Comparison of ENCODE assay signal across 10 mouse cellular contexts in the genomic region with DNA sequence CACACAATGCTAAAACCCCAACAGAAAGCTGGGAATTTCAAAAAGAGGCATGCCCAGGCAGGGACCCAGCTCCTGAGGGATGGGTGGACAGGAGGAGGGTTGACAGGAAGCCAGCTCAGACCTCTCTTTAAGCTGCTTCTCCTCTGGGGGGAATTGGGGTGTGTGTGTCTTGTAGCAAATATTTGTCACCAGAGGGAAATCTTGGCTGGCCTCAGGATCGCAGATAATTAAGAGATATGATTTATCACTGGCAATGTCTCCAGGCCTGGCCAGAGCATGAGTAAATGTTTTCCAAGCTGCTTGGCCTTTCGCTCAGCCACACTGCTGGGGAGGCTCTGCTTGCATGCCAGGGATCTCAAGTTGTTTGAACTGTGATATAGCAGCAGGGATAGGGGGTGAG.
DNase-seq lines count a peak whose midpoint lies in the region; ATAC-seq and TF ChIP-seq lines count a peak whose summit lies in the region.
"Had no signal": no experiment of that assay in that cellular context is flagged by ENCODE, and none has a peak within 500 bp of the region (broad histone marks: within the 10 kb centered on the region; RNA-seq: fewer than 3 reads in every experiment).

No protein-coding gene starts in this region.

- no peak overlapping the region for H3K9ac ChIP-seq in hindbrain, postnatal 0 days (replicated peaks; ENCODE audit: low read length)
- H3K9ac ChIP-seq in hindbrain, embryonic 11.5 days (ENCODE audit: low read depth, low read length), result no peak overlapping the region
- no peak overlapping the region for H3K9ac ChIP-seq in lung, embryonic 15.5 days
- H3K9ac ChIP-seq: heart, embryonic 15.5 days; midbrain, embryonic 12.5 days had no signal

- peak; percentile 30 for ATAC-seq in hindbrain, postnatal 0 days
- no peak for ATAC-seq in hindbrain, embryonic 11.5 days (ENCODE audit: low FRiP score)
- ATAC-seq in lung, embryonic 15.5 days (ENCODE audit: borderline replicate concordance, extremely low read depth, low FRiP score, low TSS enrichment), result peak; percentile 93
- ATAC-seq in erythroid progenitor cell, adult 5-6 weeks (replicated peaks; ENCODE audit: low FRiP score, poor library complexity, severe bottlenecking), result no peak

- H3K27me3 ChIP-seq in hindbrain, postnatal 0 days (ENCODE audit: insufficient read depth, low read length), result no peaks in the 10 kb centered on the region
- H3K27me3 ChIP-seq in hindbrain, embryonic 11.5 days (ENCODE audit: control insufficient read depth, insufficient read depth, low read length), result no peaks in the 10 kb centered on the region
- H3K27me3 ChIP-seq in lung, embryonic 15.5 days, result peaks cover 9% of the 10 kb centered on the region; the same call in 1 of the 2 replicates
- H3K27me3 ChIP-seq: midbrain, embryonic 12.5 days had no signal

- 55% methylated on average over 2 of the region's 2 CpGs for WGBS in hindbrain, postnatal 0 days
- WGBS in hindbrain, embryonic 11.5 days, result 74% methylated on average over 2 of the region's 2 CpGs
- 15% methylated on average over 2 of the region's 2 CpGs for WGBS in lung, embryonic 15.5 days

- DNase-seq in hindbrain, postnatal 0 days (ENCODE audit: low spot score), result peak; percentile 40
- no peak for DNase-seq in hindbrain, embryonic 11.5 days (ENCODE audit: low spot score)
- peak; percentile 13 for DNase-seq in R1 (ENCODE audit: low read depth, low spot score)
- DNase-seq in gastrocnemius, postnatal 10 days, result peak; percentile 18
- no peak for DNase-seq in layer of hippocampus, postnatal 14 days (ENCODE audit: low spot score in 2 of 2)
- no peak for DNase-seq in thymus, postnatal 0 days (ENCODE audit: low spot score)

- H3K36me3 ChIP-seq in hindbrain, postnatal 0 days (ENCODE audit: insufficient read depth, low read length), result no peaks in the 10 kb centered on the region
- no peaks in the 10 kb centered on the region for H3K36me3 ChIP-seq in hindbrain, embryonic 11.5 days (ENCODE audit: control insufficient read depth, insufficient read depth, low read length)
- no peaks in the 10 kb centered on the region for H3K36me3 ChIP-seq in lung, embryonic 15.5 days
- H3K36me3 ChIP-seq: heart, embryonic 15.5 days; midbrain, embryonic 12.5 days had no signal

- H3K4me1 ChIP-seq in hindbrain, postnatal 0 days (ENCODE audit: insufficient read depth, low read length), result no peaks in the 10 kb centered on the region
- no peaks in the 10 kb centered on the region for H3K4me1 ChIP-seq in hindbrain, embryonic 11.5 days (replicated peaks; ENCODE audit: control insufficient read depth, insufficient read depth, low read length)
- peaks cover 23% of the 10 kb centered on the region for H3K4me1 ChIP-seq in lung, embryonic 15.5 days
- H3K4me1 ChIP-seq: midbrain, embryonic 12.5 days had no signal

- TF ChIP-seq CTCF in hindbrain, postnatal 0 days (IDR thresholded peaks at IDR 0.05; ENCODE audit: low read depth), result peak; percentile 9; the same call in 1 of the 2 replicates

- no peak overlapping the region for H3K27ac ChIP-seq in hindbrain, postnatal 0 days
- H3K27ac ChIP-seq in hindbrain, embryonic 11.5 days (ENCODE audit: low read depth, low read length), result no peak overlapping the region
- H3K27ac ChIP-seq in lung, embryonic 15.5 days, result peak overlapping the region; percentile 51; the same call in 1 of the 2 replicates
- H3K27ac ChIP-seq: heart, embryonic 15.5 days; midbrain, embryonic 12.5 days had no signal

- H3K4me3 ChIP-seq in hindbrain, postnatal 0 days (ENCODE audit: low read length), result no peak overlapping the region
- no peak overlapping the region for H3K4me3 ChIP-seq in hindbrain, embryonic 11.5 days (ENCODE audit: low read depth, low read length)
- no peak overlapping the region for H3K4me3 ChIP-seq in lung, embryonic 15.5 days
- H3K4me3 ChIP-seq: heart, embryonic 15.5 days; midbrain, embryonic 12.5 days had no signal

- H3K9me3 ChIP-seq in hindbrain, postnatal 0 days (ENCODE audit: low read length), result no peaks in the 10 kb centered on the region
- H3K9me3 ChIP-seq in hindbrain, embryonic 11.5 days (ENCODE audit: control insufficient read depth, low read length), result no peaks in the 10 kb centered on the region
- H3K9me3 ChIP-seq in lung, embryonic 15.5 days, result no peaks in the 10 kb centered on the region
- H3K9me3 ChIP-seq: heart, embryonic 15.5 days; midbrain, embryonic 12.5 days had no signal

- no peak overlapping the region for H3K4me2 ChIP-seq in hindbrain, postnatal 0 days (ENCODE audit: low read depth, low read length)
- H3K4me2 ChIP-seq in hindbrain, embryonic 11.5 days (replicated peaks; ENCODE audit: low read depth, low read length), result no peak overlapping the region
- no peak overlapping the region for H3K4me2 ChIP-seq in lung, embryonic 15.5 days
- H3K4me2 ChIP-seq: heart, embryonic 15.5 days; midbrain, embryonic 12.5 days had no signal

Comparison
In these comparisons a context has a peak if more than half of its experiments do, and no peak if none do; other contexts are left out.
1. ATAC-seq: peak in hindbrain, postnatal 0 days (single experiment) and lung, embryonic 15.5 days (single experiment); none in hindbrain, embryonic 11.5 days (single experiment) and erythroid progenitor cell, adult 5-6 weeks (single experiment).
2. DNase-seq: peak in hindbrain, postnatal 0 days (single experiment), R1 (single experiment) and gastrocnemius, postnatal 10 days (single experiment); none in hindbrain, embryonic 11.5 days (single experiment), layer of hippocampus, postnatal 14 days (0 of 2) and thymus, postnatal 0 days (single experiment).